14 mouse cellular contexts compared by ENCODE assay signal in the genomic region with DNA sequence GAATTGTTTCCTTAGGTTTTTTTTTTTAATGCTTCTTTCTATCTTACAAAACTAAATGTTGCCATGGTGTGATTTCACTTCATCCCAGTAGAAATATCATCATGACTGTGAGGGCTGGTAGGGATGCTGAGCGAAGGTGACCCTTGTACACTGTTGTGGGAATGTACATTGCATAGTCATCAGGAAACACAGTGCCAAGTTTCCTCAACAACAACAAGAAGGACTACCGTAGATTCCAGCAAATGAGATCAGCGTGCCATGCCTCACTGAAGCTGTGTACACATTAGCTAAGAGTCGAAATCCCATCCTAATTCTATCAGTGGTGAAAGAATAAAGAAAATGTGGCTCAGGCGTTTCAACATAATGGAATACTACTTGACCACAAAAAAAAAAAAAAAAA.
"Had no signal": no experiment of that assay in that cellular context is flagged by ENCODE, and none has a peak within 500 bp of the region (broad histone marks: within the 10 kb centered on the region; RNA-seq: fewer than 3 reads in every experiment).

No protein-coding gene starts in this region.

- DNase-seq: lung, adult 18-20 months; lung, embryonic 14.5 days; lung, postnatal 10 days; right cerebral cortex, postnatal 14 days; right cerebral cortex, postnatal 4 days; spleen, adult 18-20 months; thymus, adult 18-20 months; thymus, postnatal 14 days; thymus, postnatal 36 days had no signal

- H3K27ac ChIP-seq: macrophage; midbrain, embryonic 13.5 days; midbrain, embryonic 15.5 days; neural tube, embryonic 12.5 days had no signal

- H3K4me3 ChIP-seq: megakaryocyte, embryonic 14.5 days; midbrain, embryonic 13.5 days; midbrain, embryonic 15.5 days; neural tube, embryonic 12.5 days had no signal
